Mouse (Mus musculus) forelimb bud, embryonic 11.5 days (tissue): ENCODE measurements at regions not wholly inside any gene's neighbourhood (a gene's known extent, or its start where the extent isn't known, plus 50 kb on each side); places are given as distances from the start of the nearest gene placed in this dataset.

ENCODE experiments used
- DNase-seq: peaks from one replicate; pipeline ENCODE4 v3.0.0-alpha.2; 2012; ENCODE audit warnings: low read depth, low spot score

- no peak for DNase-seq
These were observed 470.2 kb upstream of the 5930422O12Rik start for GRCm38 (mm10) chr8:32958331-32958730.

DNA sequence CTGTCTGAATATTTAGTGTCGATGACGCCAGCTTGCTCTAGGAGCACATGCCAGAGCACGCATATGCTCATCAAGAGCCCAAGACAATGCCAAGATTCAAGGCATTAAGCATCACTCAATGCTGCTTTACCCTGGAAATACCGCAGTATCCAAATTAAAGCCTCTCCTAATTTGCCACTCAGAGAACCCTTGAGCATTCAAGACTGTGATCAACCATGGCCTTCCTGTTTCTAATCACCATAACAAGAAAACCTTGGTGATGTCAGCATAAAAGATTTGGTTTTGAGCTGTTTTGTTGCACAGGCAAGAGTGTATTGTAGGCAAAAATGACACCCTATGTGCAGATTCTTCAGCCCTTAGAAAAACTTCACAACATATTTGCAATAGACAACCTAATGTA, 469.7 kb upstream of the 5930422O12Rik start:
- no peak for DNase-seq

DNA sequence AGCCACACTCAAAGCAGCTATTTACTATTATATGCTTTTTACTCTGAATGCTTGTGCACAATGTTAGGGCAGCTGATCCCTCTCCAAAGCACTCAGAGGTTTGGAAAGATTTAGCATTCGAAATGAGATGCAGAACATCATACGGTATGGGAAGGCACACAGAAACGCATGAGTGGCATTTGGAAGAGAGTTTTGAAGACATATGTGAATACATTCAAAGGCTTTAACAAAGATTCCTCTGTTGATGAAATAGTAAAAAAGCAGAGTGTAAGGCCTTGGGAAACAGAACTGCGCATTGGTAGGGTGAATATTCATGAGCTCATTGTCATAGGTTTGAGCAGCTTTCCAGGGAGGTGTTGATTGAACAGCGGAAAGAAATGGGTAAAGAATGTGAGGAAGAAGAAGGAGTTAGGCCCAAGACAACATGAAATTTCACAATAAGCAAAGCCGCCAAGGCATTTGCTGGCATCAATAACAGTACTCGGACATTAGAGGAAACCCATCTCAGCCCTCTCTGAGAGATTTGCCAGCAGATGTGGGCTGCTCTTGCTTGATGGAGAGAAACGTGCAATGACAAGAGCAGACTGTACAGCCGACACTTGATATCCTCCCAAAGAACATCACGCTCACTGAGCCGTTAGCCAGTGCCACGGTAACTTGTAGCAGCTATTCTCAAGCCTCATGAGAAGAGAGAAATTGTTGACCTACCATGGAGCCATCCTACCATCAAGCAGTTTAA, 469.0 kb upstream of the 5930422O12Rik start:
- DNase-seq, result no peak

DNA sequence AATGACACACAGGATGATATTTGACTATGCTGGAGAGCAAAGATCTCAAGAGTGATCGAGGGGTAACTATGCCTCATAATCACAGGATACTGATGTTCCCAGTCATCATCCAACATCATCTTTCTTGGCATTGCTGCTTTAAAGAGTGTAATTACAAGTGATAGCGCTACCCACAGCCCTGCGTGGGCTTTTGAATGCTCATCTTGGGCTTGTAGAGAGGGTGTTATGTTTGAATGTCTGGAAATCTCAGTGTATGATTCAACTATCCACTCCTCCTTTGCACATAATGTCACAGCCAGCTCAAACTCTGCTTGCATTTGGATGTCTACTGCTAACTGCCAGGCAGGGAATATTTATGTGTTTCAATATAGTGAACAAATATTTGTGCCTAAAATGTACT, 438.3 kb upstream of the 5930422O12Rik start:
- DNase-seq, result no peak

- DNase-seq, result no peak
These were observed 424.4 kb upstream of the 5930422O12Rik start for GRCm38 (mm10) chr8:33003967-33004564.

- no peak for DNase-seq
These were observed 423.9 kb upstream of the 5930422O12Rik start for GRCm38 (mm10) chr8:33004570-33004969.

- no peak for DNase-seq
These were observed 418.4 kb upstream of the 5930422O12Rik start for GRCm38 (mm10) chr8:33010106-33010505.

DNA sequence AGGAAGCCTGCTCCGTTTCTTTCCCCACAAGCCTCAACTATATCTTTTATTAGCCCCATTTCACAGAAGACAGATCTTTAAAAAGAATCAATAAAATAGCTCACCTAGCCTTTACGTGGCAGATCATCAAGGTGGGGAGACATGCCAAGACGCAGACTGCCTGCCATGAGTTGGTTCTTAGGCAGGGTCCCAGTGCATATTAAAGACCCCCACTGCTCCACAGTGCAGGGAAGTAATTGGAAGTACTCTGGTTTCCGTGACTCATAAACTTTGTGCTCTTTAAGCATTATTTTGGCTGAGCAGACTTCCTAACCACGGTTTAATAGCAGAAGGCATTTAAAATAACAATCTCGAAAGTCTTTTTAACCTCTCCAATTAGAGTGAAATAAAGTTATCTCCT, 415.7 kb upstream of the 5930422O12Rik start:
- peak; percentile 36 for DNase-seq

DNA sequence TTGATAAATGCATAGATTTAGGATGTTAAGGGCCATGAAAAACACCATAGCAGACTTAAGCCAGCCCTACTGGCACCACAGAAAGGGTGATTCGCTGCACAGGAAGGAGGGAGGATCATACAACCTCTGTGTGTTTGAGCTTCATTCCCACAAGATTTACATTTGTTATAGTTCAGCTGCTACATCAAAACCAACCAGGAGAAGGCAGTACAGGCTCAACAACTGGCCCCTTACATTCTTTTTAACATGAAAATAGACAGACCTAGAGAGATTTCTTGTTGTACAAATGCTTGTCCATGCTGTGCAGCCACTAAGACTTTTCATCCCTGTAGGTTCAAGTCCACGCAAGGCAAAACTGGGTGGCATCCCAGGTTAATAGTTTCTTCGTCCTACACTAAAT, 412.6 kb upstream of the 5930422O12Rik start:
- no peak for DNase-seq

DNA sequence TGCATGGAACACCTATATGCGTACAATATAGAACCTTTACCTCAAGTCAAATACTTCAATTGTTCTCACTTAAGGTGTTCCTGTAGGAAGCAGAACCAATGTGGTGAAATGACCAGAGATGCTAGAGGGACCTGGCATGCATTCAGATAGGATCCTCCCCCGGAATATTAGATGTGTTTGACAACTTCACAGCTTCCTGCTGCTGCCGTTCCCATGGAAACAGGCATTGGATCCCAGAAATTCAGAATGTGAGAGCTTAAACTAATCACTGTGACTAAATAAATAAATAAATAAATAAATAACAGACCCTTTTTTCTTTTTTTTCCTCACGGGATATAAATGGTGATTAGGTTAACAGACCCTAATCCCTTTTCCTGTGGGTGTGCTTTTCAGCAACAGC, 401.5 kb upstream of the 5930422O12Rik start:
- DNase-seq, result no peak

GRCm38 (mm10) chr8:33029453-33029852, 399.1 kb upstream of the 5930422O12Rik start:
- no peak for DNase-seq

DNA sequence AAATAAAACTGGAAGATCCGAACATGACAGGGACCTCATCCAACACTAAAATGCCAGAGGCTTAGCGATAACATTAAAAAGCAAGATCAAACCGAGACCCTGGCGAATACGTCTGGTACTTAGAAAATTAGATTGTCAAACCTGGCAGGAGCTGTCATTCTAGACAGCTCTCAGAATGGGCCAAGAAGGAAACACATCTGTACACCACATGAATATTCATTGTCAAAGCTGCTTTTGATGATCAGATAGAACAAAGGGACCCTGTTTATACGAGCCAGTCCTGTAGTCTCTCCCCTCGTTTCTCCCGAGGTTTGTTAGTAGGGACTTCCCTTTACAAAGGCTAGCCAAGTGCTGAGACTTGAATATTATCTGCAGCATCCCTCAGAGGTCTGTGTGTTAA, 376.5 kb upstream of the 5930422O12Rik start:
- no peak for DNase-seq

- DNase-seq, result no peak
These were observed 362.9 kb upstream of the 5930422O12Rik start for GRCm38 (mm10) chr8:33065566-33065965.

DNA sequence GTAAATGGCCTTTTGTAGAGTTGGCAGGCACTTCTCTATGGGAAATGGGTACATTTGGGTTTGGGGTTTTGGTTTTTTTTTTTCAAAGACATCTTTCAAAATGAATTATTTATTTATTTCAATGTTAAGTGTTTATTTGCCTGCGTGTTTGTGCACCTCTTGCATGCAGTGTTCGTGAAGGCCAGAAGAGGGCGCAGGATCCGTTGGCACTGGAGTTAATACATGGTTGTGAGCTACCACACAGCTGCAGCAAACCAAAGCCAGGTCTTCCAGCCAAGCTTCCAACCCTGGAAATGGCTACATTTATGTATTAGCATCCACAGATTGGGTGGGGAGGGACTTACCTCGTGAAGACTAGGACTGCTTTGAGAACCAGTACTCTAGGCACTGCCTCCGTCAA, 362.3 kb upstream of the 5930422O12Rik start:
- no peak for DNase-seq

DNA sequence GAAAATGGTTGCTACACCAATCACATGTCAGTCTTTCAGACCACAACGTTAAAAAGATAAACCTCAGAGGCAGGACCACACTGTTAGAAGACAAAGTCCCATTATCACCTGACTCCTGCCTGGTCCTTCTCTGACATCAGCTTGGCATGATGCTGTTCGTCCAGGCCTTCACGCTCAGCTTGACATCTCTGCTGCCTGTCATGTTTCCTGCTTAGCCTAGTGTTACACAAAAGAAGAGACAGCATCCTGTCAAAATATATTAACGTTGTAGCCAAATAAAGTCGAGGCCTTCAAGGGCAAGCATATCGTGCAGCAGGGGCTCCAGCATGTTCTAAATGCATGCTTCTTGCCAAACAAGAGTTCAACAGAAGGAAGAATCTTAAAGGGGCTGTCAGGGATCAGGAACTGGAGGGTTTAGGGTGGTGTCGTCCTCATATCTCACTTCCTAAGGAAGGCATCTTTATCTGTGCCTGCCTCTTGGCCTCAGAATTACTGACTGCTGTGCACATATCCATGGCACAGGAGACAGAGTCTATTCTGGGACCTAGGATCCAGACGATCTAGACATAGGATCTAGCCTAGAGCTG, 361.0 kb upstream of the 5930422O12Rik start:
- DNase-seq, result no peak

GRCm38 (mm10) chr8:33068468-33068867, 360.0 kb upstream of the 5930422O12Rik start:
- DNase-seq, result no peak

DNA sequence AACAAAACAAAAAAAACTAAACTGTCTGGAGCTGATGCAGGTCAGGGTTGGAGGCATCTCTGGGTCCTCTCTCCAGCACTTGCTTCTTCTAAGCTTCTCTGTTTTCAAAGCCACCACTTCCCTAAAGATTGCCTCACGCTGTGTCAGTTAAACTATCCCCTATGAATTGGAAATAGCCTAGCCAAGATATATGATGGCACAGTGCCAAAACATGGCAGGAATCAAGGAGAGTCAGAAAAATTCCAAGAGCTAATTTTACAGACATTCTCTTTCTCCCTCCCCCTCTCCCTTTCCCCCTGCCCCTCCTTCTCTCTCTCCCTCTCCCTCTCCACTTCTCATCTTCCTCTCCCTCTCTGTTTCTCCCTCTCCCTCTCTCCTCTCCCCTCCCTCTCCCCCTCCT, 353.3 kb upstream of the 5930422O12Rik start:
- DNase-seq, result no peak

DNA sequence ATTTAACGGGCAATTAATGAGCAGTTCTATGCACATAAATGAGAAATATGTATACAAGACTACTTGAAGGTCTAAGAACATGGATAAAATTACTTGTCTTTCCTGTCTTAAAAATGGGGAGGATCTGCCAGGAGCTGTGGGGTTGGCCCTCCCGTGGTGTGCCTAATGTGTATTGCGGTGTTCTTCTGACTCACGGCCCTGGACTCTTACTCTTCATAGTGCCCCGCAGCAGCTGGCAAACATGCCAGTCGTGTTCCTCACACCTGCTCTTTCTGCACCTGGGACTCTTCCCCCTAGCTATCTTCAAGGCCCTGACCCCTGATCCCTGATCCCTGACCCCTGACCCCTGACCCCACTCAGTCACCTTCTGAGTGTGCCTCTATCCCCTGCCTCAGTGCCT, 352.3 kb upstream of the 5930422O12Rik start:
- no peak for DNase-seq

DNA sequence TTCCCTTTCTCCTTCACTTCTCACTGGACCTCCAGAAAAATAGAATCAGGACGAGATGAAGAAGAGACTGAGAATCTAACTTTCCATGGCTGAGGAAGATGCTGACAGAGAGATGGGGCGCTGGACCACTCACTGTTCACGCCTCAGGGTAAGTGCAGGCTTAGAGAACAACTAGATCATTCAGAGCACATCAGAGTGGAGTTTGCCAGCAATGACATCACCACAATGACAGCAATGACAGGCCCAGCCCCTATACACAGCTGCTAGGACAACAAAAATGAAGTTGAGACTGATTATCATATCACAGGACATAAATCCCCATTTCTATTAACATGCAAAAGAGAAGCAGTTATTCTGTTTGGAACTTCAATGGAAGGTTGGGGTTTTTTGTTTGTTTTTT, 350.4 kb upstream of the 5930422O12Rik start:
- DNase-seq, result no peak

DNA sequence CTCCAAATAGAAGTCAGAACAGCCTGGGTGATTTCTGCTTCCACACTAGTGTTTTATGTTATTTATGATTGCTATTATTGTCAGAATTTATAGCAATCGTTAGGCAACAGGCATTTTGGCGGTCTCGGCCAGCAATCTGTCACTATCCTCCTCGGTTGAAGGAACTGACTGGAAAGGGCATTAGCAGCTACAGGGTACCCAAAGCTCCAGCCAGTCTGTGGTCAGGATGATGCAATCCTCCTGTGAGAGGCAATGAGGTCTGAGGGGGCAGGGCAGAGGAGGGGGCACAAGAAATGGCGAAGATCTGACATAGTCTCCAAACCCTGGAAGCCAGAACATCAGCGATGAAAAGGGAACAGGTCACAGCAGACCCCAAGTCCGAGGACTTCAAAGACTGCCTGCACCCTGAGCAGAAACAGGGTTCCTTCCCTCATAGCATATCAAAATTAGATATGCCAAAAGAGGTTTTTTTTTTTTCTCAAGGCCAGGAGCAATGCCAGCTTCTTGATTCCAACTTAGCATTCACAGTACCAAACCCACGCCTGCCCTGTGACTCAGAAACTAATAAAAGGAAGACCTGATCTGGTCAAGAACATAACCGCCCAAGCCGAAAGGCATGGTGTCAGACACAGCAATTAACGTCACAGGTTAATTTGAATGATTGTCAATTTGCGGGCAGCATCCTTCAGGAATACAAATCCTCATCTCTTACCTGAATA, 348.5 kb upstream of the 5930422O12Rik start:
- no peak for DNase-seq

DNA sequence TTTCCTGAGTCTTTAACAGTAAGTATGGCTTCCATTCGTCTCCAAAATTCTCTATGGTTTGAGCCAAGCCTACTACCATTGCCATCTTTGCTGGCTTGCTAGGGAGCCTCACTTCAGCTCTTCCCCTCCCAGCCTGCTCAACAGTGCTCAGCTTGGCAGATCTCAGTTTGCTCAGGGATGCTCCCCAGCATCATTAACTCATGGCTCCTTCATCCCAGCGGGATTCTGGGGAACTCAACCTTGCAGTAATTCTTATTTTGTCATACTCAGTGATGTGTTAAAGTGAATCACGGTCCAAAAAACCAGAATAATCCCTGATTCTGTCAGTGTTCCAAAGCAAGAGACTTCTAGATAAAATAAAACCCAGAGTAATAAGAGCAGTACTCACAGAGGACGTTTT, 346.6 kb upstream of the 5930422O12Rik start:
- DNase-seq, result no peak

DNA sequence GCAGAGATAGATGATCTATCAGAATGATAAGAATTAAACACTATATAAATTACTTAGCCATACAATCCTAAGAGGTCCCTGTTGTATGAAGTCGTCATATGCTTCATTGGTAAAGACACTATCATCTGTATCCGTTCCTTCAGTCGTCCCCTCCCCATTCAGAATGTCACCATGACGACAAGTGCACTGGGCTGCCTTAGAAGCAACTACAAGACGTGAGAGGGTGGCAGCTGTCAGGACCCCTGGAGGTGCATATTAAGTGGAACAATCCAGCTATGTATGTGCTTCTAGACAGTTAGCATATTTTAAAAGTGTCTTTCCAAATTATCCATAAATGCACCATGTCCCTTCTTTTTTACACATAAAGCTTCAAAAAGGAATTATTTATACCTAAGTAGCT, 343.0 kb upstream of the 5930422O12Rik start:
- no peak for DNase-seq

GRCm38 (mm10) chr8:33089731-33090130, 338.8 kb upstream of the 5930422O12Rik start:
- no peak for DNase-seq
